Mouse (Mus musculus) heart, embryonic 12.5 days (tissue): Measurements from ENCODE around the gene Tedc2. TPM values are rescaled to one million over a fixed set of nuclear protein-coding genes. Genes with fewer than 3 reads are reported as not detected.

Source experiments
- ATAC-seq: fragments of 200-750 bp; cut with Nextera tagmentation; 2 replicates; pipeline ENCODE4 v1.8.0; 2017; ENCODE audit warnings: moderate TSS enrichment, moderate library complexity; ENCODE audit not compliant: insufficient number of reproducible peaks, low FRiP score
- H3K27ac ChIP-seq: fragments of 300-500 bp; sonication (generic); 2 replicates; pipeline ENCODE4 v1.5.1; 2016; ENCODE audit warnings: mild to moderate bottlenecking, moderate library complexity; ENCODE audit not compliant: poor library complexity, severe bottlenecking
- H3K27me3 ChIP-seq: fragments of 300-500 bp; sonication (generic); replicated peaks from 2 replicates; pipeline ENCODE4 v1.6.1; 2016; ENCODE audit warnings: mild to moderate bottlenecking, moderate library complexity
- H3K36me3 ChIP-seq: fragments of 300-500 bp; sonication (generic); 2 replicates; pipeline ENCODE4 v1.6.1; 2016; ENCODE audit warnings: mild to moderate bottlenecking, moderate library complexity
- H3K4me1 ChIP-seq: fragments of 300-500 bp; sonication (generic); replicated peaks from 2 replicates; pipeline ENCODE4 v1.6.1; 2016; ENCODE audit warnings: mild to moderate bottlenecking
- H3K4me2 ChIP-seq: fragments of 300-500 bp; sonication (generic); 2 replicates; pipeline ENCODE4 v1.6.1; 2016; ENCODE audit warnings: mild to moderate bottlenecking, moderate library complexity
- H3K4me3 ChIP-seq: fragments of 300-500 bp; sonication (generic); 2 replicates; pipeline ENCODE4 v1.5.1; 2016; ENCODE audit warnings: mild to moderate bottlenecking
- H3K9ac ChIP-seq: fragments of 300-500 bp; sonication (generic); 2 replicates; pipeline ENCODE4 v1.6.1; 2016; ENCODE audit warnings: mild to moderate bottlenecking, moderate library complexity
- H3K9me3 ChIP-seq: fragments of 300-500 bp; sonication (generic); replicated peaks from 2 replicates; pipeline ENCODE4 v1.6.1; 2016; ENCODE audit warnings: mild to moderate bottlenecking, moderate library complexity
- WGBS: fragments of 180-500 bp; shearing (Covaris S2); methylation state at CpG from one replicate; pipeline ENCODE4 v1.1.7; 2016; 5-methylcytosine and 5-hydroxymethylcytosine counted together
- polyA plus RNA-seq: library from polyadenylated mRNA; unstranded; fragments of >200 nt; fragmentation: Nextera tagmentation; extraction: Ambion mirVana; gene quantifications from 2 replicates; pipeline ENCODE4 v1.2.1, GENCODE M21; 2016

Tedc2 gene
- polyA plus RNA-seq, 1 experiment from 2014 or later: 7.5 TPM

DNA sequence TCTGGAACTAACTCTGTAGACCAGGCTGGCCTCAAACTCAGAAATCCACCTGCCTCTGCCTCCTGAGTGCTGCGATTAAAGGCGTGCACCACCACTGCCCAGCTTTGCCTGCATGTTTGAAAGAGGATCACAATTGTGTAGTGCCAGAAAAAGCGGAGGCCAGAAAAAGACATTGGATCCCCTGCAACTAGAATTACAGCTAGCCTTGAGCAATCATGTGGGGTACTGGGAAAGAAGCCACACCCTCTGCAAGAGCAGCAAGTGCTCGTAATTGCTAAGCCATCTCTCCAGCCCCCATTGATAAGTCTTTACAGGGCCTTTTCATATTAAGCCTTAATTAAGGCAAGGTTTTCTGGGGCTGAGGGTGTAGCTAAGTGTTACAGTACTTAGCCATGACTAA is 29.2 kb downstream of the Tedc2 start:
- no peaks in the 10 kb centered on the region for H3K27me3 ChIP-seq
- WGBS: 74% methylated on average over 4 of the region's 4 CpGs
- no peak overlapping the region for H3K9ac ChIP-seq
- no peak overlapping the region for H3K27ac ChIP-seq
- no peak for ATAC-seq
- H3K4me2 ChIP-seq: no peak overlapping the region
- peaks cover 10% of the 10 kb centered on the region; the same call in 1 of the 2 replicates for H3K36me3 ChIP-seq
- H3K4me1 ChIP-seq: peaks cover 39% of the 10 kb centered on the region
- H3K9me3 ChIP-seq: no peaks in the 10 kb centered on the region
- no peak overlapping the region for H3K4me3 ChIP-seq

GRCm38 (mm10) chr17:24190934-24191333 is 29.7 kb downstream of the Tedc2 start:
- H3K36me3 ChIP-seq: peaks cover 11% of the 10 kb centered on the region
- no peak overlapping the region for H3K4me3 ChIP-seq
- WGBS: 81% methylated on average over 2 of the region's 2 CpGs
- H3K4me2 ChIP-seq: no peak overlapping the region
- ATAC-seq: no peak
- no peak overlapping the region for H3K27ac ChIP-seq
- H3K4me1 ChIP-seq: peaks cover 33% of the 10 kb centered on the region
- no peak overlapping the region for H3K9ac ChIP-seq
- H3K27me3 ChIP-seq: no peaks in the 10 kb centered on the region
- H3K9me3 ChIP-seq: no peaks in the 10 kb centered on the region

- Histone ChIP-seq H3K4me1 (peaks cover 8% of the 10 kb centered on the region), H3K27ac (no peak overlapping the region)
- 69% methylated on average over 3 of the region's 3 CpGs for WGBS
Observed at GRCm38 (mm10) chr17:24174259-24174658, 46.4 kb downstream of the Tedc2 start.

GRCm38 (mm10) chr17:24173423-24173822 is 47.2 kb downstream of the Tedc2 start:
- Histone ChIP-seq H3K36me3 (no peaks in the 10 kb centered on the region), H3K4me2 (no peak overlapping the region), H3K9ac (no peak overlapping the region), H3K4me3 (no peak overlapping the region), H3K27me3 (no peaks in the 10 kb centered on the region), H3K9me3 (no peaks in the 10 kb centered on the region), H3K4me1 (peaks cover 9% of the 10 kb centered on the region), H3K27ac (no peak overlapping the region)
- 2% methylated on average over 3 of the region's 3 CpGs for WGBS
- ATAC-seq: no peak

More at GRCm38 (mm10) chr17:24174259-24174658, 46.4 kb downstream of the Tedc2 start:
- Histone ChIP-seq H3K9me3 (no peaks in the 10 kb centered on the region), H3K4me3 (no peak overlapping the region), H3K36me3 (no peaks in the 10 kb centered on the region), H3K9ac (no peak overlapping the region), H3K4me2 (no peak overlapping the region), H3K27me3 (no peaks in the 10 kb centered on the region)
- no peak for ATAC-seq

- Histone ChIP-seq H3K9me3 (no peaks in the 10 kb centered on the region), H3K27me3 (no peaks in the 10 kb centered on the region), H3K4me2 (no peak overlapping the region), H3K9ac (no peak overlapping the region), H3K27ac (no peak overlapping the region), H3K4me3 (no peak overlapping the region), H3K36me3 (peaks cover 11% of the 10 kb centered on the region), H3K4me1 (peaks cover 22% of the 10 kb centered on the region)
- WGBS: 85% methylated on average over 4 of the region's 4 CpGs
- no peak for ATAC-seq
Observed at GRCm38 (mm10) chr17:24171738-24172137, 48.9 kb downstream of the Tedc2 start.

GRCm38 (mm10) chr17:24170729-24171128 is 49.9 kb downstream of the Tedc2 start:
- Histone ChIP-seq H3K4me3 (no peak overlapping the region), H3K36me3 (peaks cover 16% of the 10 kb centered on the region), H3K9ac (no peak overlapping the region), H3K4me2 (no peak overlapping the region), H3K27ac (no peak overlapping the region), H3K9me3 (no peaks in the 10 kb centered on the region), H3K4me1 (peaks cover 22% of the 10 kb centered on the region), H3K27me3 (no peaks in the 10 kb centered on the region)
- ATAC-seq: no peak
- WGBS: 66% methylated on average over 5 of the region's 5 CpGs

- no peaks in the 10 kb centered on the region for H3K27me3 ChIP-seq
- peak overlapping the region; percentile 83 for H3K9ac ChIP-seq
- peak overlapping the region; percentile 84 for H3K4me2 ChIP-seq
- H3K36me3 ChIP-seq: peaks cover 22% of the 10 kb centered on the region
- 67% methylated on average over 3 of the region's 3 CpGs for WGBS
- no peaks in the 10 kb centered on the region for H3K9me3 ChIP-seq
- H3K27ac ChIP-seq: peak overlapping the region; percentile 95; the same call in 1 of the 2 replicates
- no peak for ATAC-seq
- H3K4me3 ChIP-seq: peak overlapping the region; percentile 69
- peaks cover 28% of the 10 kb centered on the region for H3K4me1 ChIP-seq
Observed at GRCm38 (mm10) chr17:24170125-24170524, 50.5 kb downstream of the Tedc2 start.

- ATAC-seq: peak; percentile 92
- Histone ChIP-seq H3K36me3 (peaks cover 28% of the 10 kb centered on the region), H3K4me1 (peaks cover 34% of the 10 kb centered on the region), H3K9me3 (no peaks in the 10 kb centered on the region), H3K27ac (peak within 1 kb of the TSS; percentile 95), H3K4me3 (peak within 1 kb of the TSS; percentile 69), H3K9ac (peak within 1 kb of the TSS; percentile 83), H3K27me3 (no peaks in the 10 kb centered on the region), H3K4me2 (peak within 1 kb of the TSS; percentile 84)
- WGBS: under 1% methylated on average over 58 of the region's 58 CpGs
Observed at GRCm38 (mm10) chr17:24169317-24170065, 51.2 kb downstream of the Tedc2 start, which contains the start of gene Atp6v0c. Gene Atp6v0c (minus strand): TSS chr17:24169702.

DNA sequence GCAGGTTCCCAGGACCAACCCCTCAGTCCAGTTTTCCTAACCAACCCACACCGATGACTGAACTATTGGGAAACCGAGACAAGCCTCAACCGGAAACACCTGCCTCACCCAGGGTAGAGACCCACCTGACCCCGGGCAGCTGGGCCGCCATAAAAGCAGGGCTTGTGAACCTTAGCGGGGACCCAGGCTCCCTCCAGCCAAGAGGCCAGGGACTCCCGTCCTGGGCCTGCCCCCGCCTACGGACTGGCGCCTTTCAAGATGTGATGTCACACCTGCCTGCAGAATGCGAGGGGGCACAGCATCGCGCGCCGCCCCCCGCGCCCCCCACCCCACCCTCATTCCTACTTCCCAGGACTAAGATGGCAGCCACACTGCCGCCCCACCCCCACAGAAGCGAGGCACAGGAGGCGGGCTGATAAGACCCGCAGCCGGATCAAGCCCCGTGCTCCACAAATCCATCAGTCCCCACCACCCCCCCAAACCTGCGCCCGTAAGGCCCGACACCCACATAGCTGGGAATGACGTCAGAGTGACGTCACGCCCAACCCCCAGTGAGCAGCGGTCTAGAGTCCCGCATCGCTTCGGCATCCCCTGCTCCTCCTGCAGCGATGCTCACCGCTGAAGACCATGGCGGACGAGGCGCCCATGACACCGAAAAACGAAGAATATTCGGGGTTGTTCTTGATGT is 51.9 kb downstream of the Tedc2 start:
- Histone ChIP-seq H3K4me3 (peak overlapping the region; percentile 69), H3K36me3 (peaks cover 30% of the 10 kb centered on the region), H3K27ac (peak overlapping the region; percentile 95), H3K9ac (peak overlapping the region; percentile 83), H3K9me3 (no peaks in the 10 kb centered on the region), H3K4me2 (peak overlapping the region; percentile 84), H3K4me1 (peaks cover 34% of the 10 kb centered on the region), H3K27me3 (no peaks in the 10 kb centered on the region)
- peak; percentile 78 for ATAC-seq
- under 1% methylated on average over 40 of the region's 41 CpGs for whole genome bisulfite sequencing

DNA sequence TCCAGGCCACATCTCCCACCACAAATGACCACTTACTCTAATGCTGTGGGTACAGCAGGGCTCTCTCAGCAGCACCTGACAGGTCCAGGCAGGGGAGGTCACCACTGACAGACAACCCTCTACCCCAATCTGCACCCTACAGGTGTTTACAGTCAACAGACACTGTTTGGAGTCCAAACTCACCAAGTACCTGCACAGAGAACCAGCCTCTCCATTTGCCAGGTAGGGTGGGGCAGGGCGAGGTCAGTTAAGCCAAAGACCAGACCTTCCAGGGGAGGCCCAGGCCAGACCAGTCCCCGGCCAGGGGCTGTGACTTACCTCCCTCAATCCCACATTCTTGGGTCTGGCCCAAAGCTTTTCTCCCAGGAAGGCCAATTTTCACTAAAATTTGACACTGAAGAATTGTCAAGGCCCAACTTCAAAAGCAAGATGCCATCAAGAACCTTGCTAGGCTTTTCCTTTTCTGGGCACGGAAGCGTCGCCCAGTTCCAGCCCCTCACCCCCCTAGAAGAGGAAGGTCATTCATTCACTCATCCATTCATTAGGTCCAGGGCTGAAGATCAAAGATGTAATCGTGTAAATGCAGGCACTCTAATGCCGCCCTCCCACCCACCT is 52.7 kb downstream of the Tedc2 start:
- peak overlapping the region; percentile 69 for H3K4me3 ChIP-seq
- H3K4me1 ChIP-seq: peaks cover 38% of the 10 kb centered on the region
- peaks cover 30% of the 10 kb centered on the region for H3K36me3 ChIP-seq
- ATAC-seq: no peak
- peak overlapping the region; percentile 95 for H3K27ac ChIP-seq
- peak overlapping the region; percentile 84 for H3K4me2 ChIP-seq
- no peaks in the 10 kb centered on the region for H3K27me3 ChIP-seq
- WGBS: 61% methylated on average over 7 of the region's 7 CpGs
- no peaks in the 10 kb centered on the region for H3K9me3 ChIP-seq
- peak overlapping the region; percentile 83 for H3K9ac ChIP-seq

DNA sequence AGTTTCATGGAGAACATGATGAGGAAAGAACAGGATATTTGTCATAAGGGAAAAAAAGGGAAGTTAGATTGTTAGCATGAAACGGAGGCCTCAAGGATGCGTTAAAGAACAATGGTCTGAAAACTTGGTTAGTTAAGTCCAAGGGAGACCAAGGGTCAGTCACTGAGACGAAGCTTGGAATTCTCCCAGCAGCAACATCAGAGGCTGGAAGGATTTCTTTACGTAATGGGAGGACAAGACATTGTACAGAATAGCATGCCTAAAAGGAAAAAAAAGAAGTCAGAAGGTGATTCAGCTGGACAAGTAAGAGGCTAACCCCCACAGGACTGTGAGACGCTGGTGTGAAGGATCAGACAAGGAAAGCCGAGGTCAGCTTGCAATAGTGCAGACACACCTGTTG is 53.5 kb downstream of the Tedc2 start:
- Histone ChIP-seq H3K4me3 (no peak overlapping the region), H3K27ac (no peak overlapping the region), H3K4me2 (peak overlapping the region; percentile 84; the same call in 1 of the 2 replicates), H3K36me3 (peaks cover 30% of the 10 kb centered on the region), H3K27me3 (no peaks in the 10 kb centered on the region), H3K9me3 (no peaks in the 10 kb centered on the region), H3K4me1 (peaks cover 45% of the 10 kb centered on the region), H3K9ac (0 out of 2 replicates have a peak overlapping the region, but pooled peaks have one; percentile 83)
- no peak for ATAC-seq
- WGBS: 81% methylated on average over 6 of the region's 6 CpGs
